Mouse (Mus musculus): Measurements from ENCODE around the gene Tpbgl. TPM values are rescaled to one million over a fixed set of nuclear protein-coding genes. Genes with fewer than 3 reads are reported as not detected.

Tpbgl gene
- polyA plus RNA-seq, 1 experiment: 3.8 TPM

DNA sequence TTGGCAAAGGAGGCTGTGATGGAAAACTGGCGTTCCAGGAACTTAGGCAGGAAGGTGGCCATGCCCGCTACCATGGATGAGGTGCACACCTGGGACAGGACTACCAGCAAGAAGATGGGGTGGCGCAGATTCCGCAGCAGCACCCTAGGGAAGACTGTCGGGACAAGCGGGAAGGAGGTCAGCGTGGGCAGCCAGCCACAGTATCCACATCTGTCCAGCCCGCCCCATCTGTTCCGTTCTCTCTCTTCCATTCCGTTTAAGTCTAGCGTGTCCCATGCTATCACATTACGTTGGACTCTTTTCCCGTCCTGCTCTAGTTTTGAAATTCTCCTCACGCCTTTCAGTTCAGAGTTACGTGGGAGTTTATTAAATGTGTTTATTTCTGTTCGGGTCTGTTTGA is 40.2 kb upstream of the Tpbgl start:
- Histone ChIP-seq H3K27me3 (replicated peaks; ENCODE audit: control insufficient read depth, insufficient read depth, low read length) (no peaks in the 10 kb centered on the region), H3K27ac (ENCODE audit: insufficient read depth, low read depth, low read length) (no peak overlapping the region), H3K36me3 (ENCODE audit: control insufficient read depth, insufficient read depth, low read length) (no peaks in the 10 kb centered on the region), H3K4me1 (ENCODE audit: control insufficient read depth, insufficient read depth, low read length) (no peaks in the 10 kb centered on the region), H3K4me3 (ENCODE audit: insufficient read depth, low read depth, low read length) (no peak overlapping the region)
- TF ChIP-seq CTCF (conservative IDR thresholded peaks at IDR 0.05; ENCODE audit: insufficient read depth, insufficient read length, low read depth, low read length) (no peak), POLR2A (IDR thresholded peaks at IDR 0.05; ENCODE audit: low read depth, low read length) (no peak)
- 46% methylated on average over 16 of the region's 16 CpGs for WGBS
- DNase-seq: no peak

DNA sequence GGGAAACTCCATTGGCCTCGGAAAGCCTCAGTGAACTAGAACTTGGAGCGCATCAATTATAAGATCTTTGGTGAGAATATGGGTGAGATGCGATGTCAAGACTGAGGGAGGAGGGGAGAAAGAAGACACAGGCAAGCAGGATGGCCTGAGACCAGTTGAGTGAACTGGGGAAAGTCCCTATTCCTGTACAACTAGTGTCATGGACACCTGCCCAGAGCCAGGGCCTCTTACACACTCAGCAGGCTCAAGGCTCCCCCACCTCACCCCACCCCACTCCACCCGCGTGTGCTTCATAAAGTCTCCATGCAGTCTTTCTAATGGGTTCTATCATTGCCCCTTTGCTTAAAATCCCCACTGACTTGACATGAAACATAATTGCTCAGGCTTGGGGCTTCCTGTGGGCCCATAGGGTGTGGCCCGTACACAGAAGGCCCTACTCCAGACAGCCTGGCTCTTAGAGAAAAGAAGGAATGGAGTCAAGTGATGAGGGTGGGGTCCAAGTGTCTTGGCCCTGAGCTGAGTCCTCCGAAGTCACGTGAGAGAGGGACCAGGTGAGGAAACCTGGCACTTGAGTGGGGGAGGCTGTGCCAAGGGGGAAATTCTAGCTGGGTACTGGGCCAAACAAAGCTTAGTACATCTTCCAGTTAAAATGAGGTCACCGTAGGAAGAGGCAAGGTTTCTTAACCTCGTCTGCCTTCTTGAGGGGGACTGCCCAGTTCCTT is 39.0 kb upstream of the Tpbgl start:
- no peak overlapping the region for H3K27ac ChIP-seq (ENCODE audit: insufficient read depth, low read depth, low read length)
- WGBS: 86% methylated on average over 10 of the region's 10 CpGs
- H3K27me3 ChIP-seq (replicated peaks; ENCODE audit: control insufficient read depth, insufficient read depth, low read length): no peaks in the 10 kb centered on the region
- no peak for DNase-seq
- no peaks in the 10 kb centered on the region for H3K4me1 ChIP-seq (ENCODE audit: control insufficient read depth, insufficient read depth, low read length)
- H3K4me3 ChIP-seq (ENCODE audit: insufficient read depth, low read depth, low read length): no peak overlapping the region
- no peak for TF ChIP-seq CTCF (conservative IDR thresholded peaks at IDR 0.05; ENCODE audit: insufficient read depth, insufficient read length, low read depth, low read length)
- no peak for TF ChIP-seq POLR2A (IDR thresholded peaks at IDR 0.05; ENCODE audit: low read depth, low read length)
- H3K36me3 ChIP-seq (ENCODE audit: control insufficient read depth, insufficient read depth, low read length): no peaks in the 10 kb centered on the region

DNA sequence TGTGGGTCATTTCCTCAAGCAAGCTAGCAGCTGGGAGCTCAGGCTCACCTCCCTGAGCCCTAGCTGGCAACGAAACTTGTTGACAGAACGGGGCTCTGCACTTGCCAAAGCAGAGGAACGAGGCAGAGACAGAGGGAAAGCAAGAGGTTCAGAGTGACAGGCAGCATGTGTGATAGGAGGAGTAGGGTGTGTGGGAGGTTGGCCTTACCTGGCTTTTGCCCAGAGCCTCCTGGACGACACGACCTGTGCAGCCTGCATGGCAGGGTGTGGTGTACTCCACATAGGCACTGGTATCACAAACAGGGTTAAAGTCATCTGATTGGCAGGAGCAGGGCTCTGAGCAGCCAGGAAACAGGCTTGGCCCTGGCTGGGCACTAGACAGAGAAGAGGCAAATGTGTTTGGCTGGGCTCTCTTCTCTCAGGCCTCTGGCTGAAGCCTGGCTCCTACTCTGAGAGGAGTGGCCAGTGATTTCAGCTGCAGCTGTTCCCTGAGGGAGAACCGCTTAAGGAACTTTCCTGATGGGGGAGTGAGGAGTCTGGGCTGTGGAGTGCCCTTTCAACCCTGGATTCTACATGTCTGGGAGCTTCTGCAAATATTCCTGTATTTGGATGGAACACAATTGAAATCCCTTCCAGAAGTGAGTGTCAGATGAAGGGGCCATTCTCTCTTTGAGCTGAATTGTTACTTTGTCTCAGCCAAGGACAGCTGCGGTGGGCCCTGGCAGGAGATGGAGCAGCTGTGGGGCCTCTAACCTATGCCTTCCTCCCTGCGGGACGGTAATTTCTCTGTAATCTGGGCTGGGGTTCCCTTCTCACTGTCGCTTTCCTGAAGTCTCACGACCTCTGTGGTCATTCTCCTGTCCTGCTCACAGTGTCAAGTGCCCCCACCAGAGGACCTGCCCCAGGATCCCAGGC is 37.9 kb upstream of the Tpbgl start:
- H3K4me3 ChIP-seq (ENCODE audit: insufficient read depth, low read depth, low read length): no peak overlapping the region

GRCm38 (mm10) chr7:99663507-99664220 is 36.8 kb upstream of the Tpbgl start:
- 89% methylated on average over 9 of the region's 9 CpGs for whole genome bisulfite sequencing
- no peaks in the 10 kb centered on the region for H3K27me3 ChIP-seq (replicated peaks; ENCODE audit: control insufficient read depth, insufficient read depth, low read length)
- H3K4me1 ChIP-seq (ENCODE audit: control insufficient read depth, insufficient read depth, low read length): no peaks in the 10 kb centered on the region
- H3K4me3 ChIP-seq (ENCODE audit: insufficient read depth, low read depth, low read length): no peak overlapping the region
- H3K36me3 ChIP-seq (ENCODE audit: control insufficient read depth, insufficient read depth, low read length): no peaks in the 10 kb centered on the region
- no peak for TF ChIP-seq POLR2A (IDR thresholded peaks at IDR 0.05; ENCODE audit: low read depth, low read length)
- no peak for TF ChIP-seq CTCF (conservative IDR thresholded peaks at IDR 0.05; ENCODE audit: insufficient read depth, insufficient read length, low read depth, low read length)
- no peak for DNase-seq
- no peak overlapping the region for H3K27ac ChIP-seq (ENCODE audit: insufficient read depth, low read depth, low read length)

More for the DNA sequence above, 37.9 kb upstream of the Tpbgl start:
- Histone ChIP-seq H3K4me1 (ENCODE audit: control insufficient read depth, insufficient read depth, low read length) (no peaks in the 10 kb centered on the region), H3K36me3 (ENCODE audit: control insufficient read depth, insufficient read depth, low read length) (no peaks in the 10 kb centered on the region), H3K27me3 (replicated peaks; ENCODE audit: control insufficient read depth, insufficient read depth, low read length) (no peaks in the 10 kb centered on the region), H3K27ac (ENCODE audit: insufficient read depth, low read depth, low read length) (no peak overlapping the region)
- WGBS: 38% methylated on average over 11 of the region's 11 CpGs
- DNase-seq: peak; percentile 25
- TF ChIP-seq CTCF (conservative IDR thresholded peaks at IDR 0.05; ENCODE audit: insufficient read depth, insufficient read length, low read depth, low read length): no peak
- no peak for TF ChIP-seq POLR2A (IDR thresholded peaks at IDR 0.05; ENCODE audit: low read depth, low read length)

GRCm38 (mm10) chr7:99662311-99662710 is 35.4 kb upstream of the Tpbgl start:
- Histone ChIP-seq H3K4me1 (ENCODE audit: control insufficient read depth, insufficient read depth, low read length) (no peaks in the 10 kb centered on the region), H3K36me3 (ENCODE audit: control insufficient read depth, insufficient read depth, low read length) (no peaks in the 10 kb centered on the region), H3K27ac (ENCODE audit: insufficient read depth, low read depth, low read length) (no peak overlapping the region), H3K4me3 (ENCODE audit: insufficient read depth, low read depth, low read length) (no peak overlapping the region), H3K27me3 (replicated peaks; ENCODE audit: control insufficient read depth, insufficient read depth, low read length) (no peaks in the 10 kb centered on the region)
- TF ChIP-seq POLR2A (IDR thresholded peaks at IDR 0.05; ENCODE audit: low read depth, low read length): no peak
- TF ChIP-seq CTCF (conservative IDR thresholded peaks at IDR 0.05; ENCODE audit: insufficient read depth, insufficient read length, low read depth, low read length): no peak
- DNase-seq: no peak
- WGBS: 79% methylated on average over 2 of the region's 2 CpGs

DNA sequence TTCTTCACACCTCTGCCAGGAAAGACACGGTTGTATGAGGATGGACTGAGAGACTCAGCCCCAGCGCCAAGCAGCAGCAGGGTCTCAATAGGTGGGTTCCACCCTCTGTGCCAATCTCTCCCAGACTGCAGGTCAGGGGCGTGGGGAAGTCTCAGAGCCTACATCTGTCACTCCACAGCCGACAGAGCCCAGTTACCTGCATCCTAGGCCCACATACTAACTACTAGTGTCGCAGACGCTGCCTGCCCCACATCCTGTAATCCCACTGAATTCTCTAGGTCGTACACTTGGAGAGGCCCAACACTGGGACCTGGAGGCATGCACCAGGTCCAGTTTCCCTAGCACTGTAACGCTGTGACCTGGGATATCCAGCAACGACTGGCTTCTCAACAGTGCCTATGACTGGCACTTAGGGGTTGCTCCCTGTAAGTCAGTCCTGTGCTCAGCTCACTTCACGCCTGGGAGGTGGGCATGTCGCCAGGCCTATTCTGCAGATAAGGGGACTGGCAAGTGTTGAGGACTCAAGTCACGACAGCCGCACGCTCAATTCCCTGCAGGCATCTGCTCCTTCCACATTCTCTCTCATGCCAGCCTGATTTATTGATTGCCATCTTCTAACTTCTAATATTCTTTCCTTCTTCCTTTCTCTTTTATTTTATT is 34.8 kb upstream of the Tpbgl start:
- 74% methylated on average over 14 of the region's 14 CpGs for whole genome bisulfite sequencing
- Histone ChIP-seq H3K36me3 (ENCODE audit: control insufficient read depth, insufficient read depth, low read length) (no peaks in the 10 kb centered on the region), H3K27ac (ENCODE audit: insufficient read depth, low read depth, low read length) (no peak overlapping the region), H3K4me3 (ENCODE audit: insufficient read depth, low read depth, low read length) (no peak overlapping the region), H3K4me1 (ENCODE audit: control insufficient read depth, insufficient read depth, low read length) (no peaks in the 10 kb centered on the region), H3K27me3 (replicated peaks; ENCODE audit: control insufficient read depth, insufficient read depth, low read length) (no peaks in the 10 kb centered on the region)
- no peak for DNase-seq
- TF ChIP-seq POLR2A (IDR thresholded peaks at IDR 0.05; ENCODE audit: low read depth, low read length) (no peak), CTCF (conservative IDR thresholded peaks at IDR 0.05; ENCODE audit: insufficient read depth, insufficient read length, low read depth, low read length) (no peak)

Data from kidney, adult 2 months (tissue).